ENCODE assay signal across 27 mouse cellular contexts in the genomic region with DNA sequence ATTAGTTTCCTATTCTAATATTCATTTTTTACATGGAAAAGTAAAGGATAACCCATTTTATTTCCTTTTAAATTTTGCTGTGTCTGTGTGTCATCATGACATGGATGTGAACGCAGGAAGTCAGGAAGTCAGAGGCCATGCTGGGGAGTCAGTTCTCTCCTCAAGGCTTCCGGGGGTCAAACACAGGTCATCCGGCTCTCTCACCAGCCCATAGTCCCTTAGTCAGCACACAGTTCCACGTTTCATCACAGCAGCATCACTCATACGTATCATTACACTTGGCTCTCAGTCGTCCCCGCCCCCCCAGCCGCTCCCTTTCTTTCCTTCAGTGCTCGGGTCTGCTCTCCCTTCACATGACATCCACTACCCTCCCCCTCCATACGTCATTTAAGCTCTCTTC. TPM values are rescaled to one million over a fixed set of nuclear protein-coding genes. Genes with fewer than 3 reads are reported as not detected.
DNase-seq lines count a peak whose midpoint lies in the region; ATAC-seq and TF ChIP-seq lines count a peak whose summit lies in the region.
"Had no signal": no experiment of that assay in that cellular context is flagged by ENCODE, and none has a peak within 500 bp of the region (broad histone marks: within the 10 kb centered on the region; RNA-seq: fewer than 3 reads in every experiment).

No protein-coding gene starts in this region.

- no peak for TF ChIP-seq POLR2A in kidney, adult 2 months (IDR thresholded peaks at IDR 0.05; ENCODE audit: low read depth, low read length)

- ATAC-seq in kidney, embryonic 14.5 days (ENCODE audit: low FRiP score, low TSS enrichment) = no peak
- ATAC-seq: forebrain, embryonic 13.5 days; hindbrain, embryonic 16.5 days; midbrain, embryonic 13.5 days; Patski had no signal

- H3K4me2 ChIP-seq in kidney, embryonic 14.5 days (replicated peaks; ENCODE audit: low read depth, low read length) = no peak overlapping the region
- H3K4me2 ChIP-seq: embryonic facial prominence, embryonic 15.5 days; forebrain, embryonic 13.5 days; heart, embryonic 15.5 days; liver, embryonic 15.5 days; lung, embryonic 15.5 days; midbrain, embryonic 13.5 days; neural tube, embryonic 13.5 days had no signal

- H3K27ac ChIP-seq in kidney, adult 2 months (ENCODE audit: insufficient read depth, low read depth, low read length) = no peak overlapping the region
- no peak overlapping the region for H3K27ac ChIP-seq in kidney, embryonic 14.5 days (ENCODE audit: low read depth, low read length)
- H3K27ac ChIP-seq: embryonic facial prominence, embryonic 10.5 days; embryonic facial prominence, embryonic 15.5 days; forebrain, embryonic 13.5 days; heart, embryonic 10.5 days; heart, embryonic 15.5 days; liver, embryonic 15.5 days; lung, embryonic 15.5 days; midbrain, embryonic 13.5 days; neural tube, embryonic 13.5 days had no signal

- H3K9me3 ChIP-seq in kidney, embryonic 14.5 days (ENCODE audit: control insufficient read depth, low read length) = no peaks in the 10 kb centered on the region
- H3K9me3 ChIP-seq: embryonic facial prominence, embryonic 15.5 days; forebrain, embryonic 13.5 days; heart, embryonic 15.5 days; liver, embryonic 15.5 days; lung, embryonic 15.5 days; midbrain, embryonic 13.5 days; neural tube, embryonic 13.5 days had no signal

- H3K27me3 ChIP-seq in kidney, adult 2 months (replicated peaks; ENCODE audit: control insufficient read depth, insufficient read depth, low read length) = no peaks in the 10 kb centered on the region
- H3K27me3 ChIP-seq in kidney, embryonic 14.5 days (ENCODE audit: control insufficient read depth, insufficient read depth, low read length) = no peaks in the 10 kb centered on the region
- H3K27me3 ChIP-seq: embryonic facial prominence, embryonic 15.5 days; forebrain, embryonic 13.5 days; heart, embryonic 15.5 days; liver, embryonic 15.5 days; lung, embryonic 15.5 days; megakaryocyte, embryonic 14.5 days; midbrain, embryonic 13.5 days; neural tube, embryonic 13.5 days; Patski had no signal

- WGBS in kidney, adult 2 months = 73% methylated on average over 10 of the region's 10 CpGs
- 78% methylated on average over 10 of the region's 10 CpGs for WGBS in kidney, embryonic 14.5 days

- H3K9ac ChIP-seq in kidney, embryonic 14.5 days (ENCODE audit: low read depth, low read length) = no peak overlapping the region
- H3K9ac ChIP-seq: embryonic facial prominence, embryonic 15.5 days; forebrain, embryonic 13.5 days; heart, embryonic 15.5 days; liver, embryonic 15.5 days; lung, embryonic 15.5 days; midbrain, embryonic 13.5 days; neural tube, embryonic 13.5 days had no signal

- peaks cover 2% of the 10 kb centered on the region for H3K36me3 ChIP-seq in kidney, adult 2 months (ENCODE audit: control insufficient read depth, insufficient read depth, low read length)
- peaks cover 42% of the 10 kb centered on the region for H3K36me3 ChIP-seq in kidney, embryonic 14.5 days (ENCODE audit: control insufficient read depth, insufficient read depth, low read length)

- no peaks in the 10 kb centered on the region for H3K4me1 ChIP-seq in kidney, adult 2 months (ENCODE audit: control insufficient read depth, insufficient read depth, low read length)
- H3K4me1 ChIP-seq in kidney, embryonic 14.5 days (ENCODE audit: control insufficient read depth, insufficient read depth, low read length) = no peaks in the 10 kb centered on the region
- H3K4me1 ChIP-seq: embryonic facial prominence, embryonic 10.5 days; embryonic facial prominence, embryonic 15.5 days; forebrain, embryonic 13.5 days; heart, embryonic 10.5 days; lung, embryonic 15.5 days; midbrain, embryonic 13.5 days; neural tube, embryonic 13.5 days had no signal

- TF ChIP-seq CTCF in kidney, adult 2 months (conservative IDR thresholded peaks at IDR 0.05; ENCODE audit: insufficient read depth, insufficient read length, low read depth, low read length) = no peak

- no peak overlapping the region for H3K4me3 ChIP-seq in kidney, adult 2 months (ENCODE audit: insufficient read depth, low read depth, low read length)
- H3K4me3 ChIP-seq in kidney, embryonic 14.5 days (ENCODE audit: low read length) = no peak overlapping the region
- H3K4me3 ChIP-seq: embryonic facial prominence, embryonic 10.5 days; embryonic facial prominence, embryonic 15.5 days; forebrain, embryonic 13.5 days; heart, embryonic 10.5 days; heart, embryonic 15.5 days; liver, embryonic 15.5 days; lung, embryonic 15.5 days; megakaryocyte, embryonic 14.5 days; midbrain, embryonic 13.5 days; neural tube, embryonic 13.5 days had no signal

- DNase-seq in adrenal gland, postnatal 14 days = peak; percentile 30
- DNase-seq in adrenal gland, adult 8-10 months = no peak
- peak; percentile 48 for DNase-seq in kidney, adult 2 months
- peak; percentile 75 for DNase-seq in R1 (ENCODE audit: low read depth, low spot score)
- peak; percentile 15 to 57 for DNase-seq in kidney, postnatal 36 days
- DNase-seq in left cerebral cortex, adult 9 months (ENCODE audit: low spot score in 2 of 2) = no peak
- DNase-seq: cerebellum, adult 11-12 months; cerebellum, adult 9-11 months; gastrocnemius, postnatal 10 days; layer of hippocampus, adult 9-11 months; liver; lung, postnatal 4 days; thymus, adult 2 months; thymus, postnatal 36 days had no signal

RNA-seq across cellular contexts. Expression of a gene that starts 51.0 kb away (rescaled TPM):
- total RNA-seq in adrenal gland, postnatal 14 days (2021) = 42.2 and 42.9 TPM in 2 replicates
- 10 to 100 TPM; 34.7 to 42.0 (median 38.7) TPM for total RNA-seq in adrenal gland, adult 8-10 months (2022)
- polyA plus RNA-seq in kidney, adult 2 months (2012; rRNA removed) = 9.3 and 13.2 TPM in 2 replicates
- 83.8 and 101 TPM in 2 replicates for polyA plus RNA-seq in kidney, embryonic 14.5 days (2014; fragmentation: Nextera tagmentation; extraction: Ambion mirVana)

RNA-seq across cellular contexts. Expression of a gene that starts 51.2 kb away (rescaled TPM):
- 119 and 124 TPM in 2 replicates for total RNA-seq in adrenal gland, postnatal 14 days (2021)
- total RNA-seq in adrenal gland, adult 8-10 months (2022) = 100 to 1,000 TPM; 138 to 175 (median 140) TPM
- polyA plus RNA-seq in kidney, adult 2 months (2012; rRNA removed) = 71.5 and 74.7 TPM in 2 replicates
- polyA plus RNA-seq in kidney, embryonic 14.5 days (2014; fragmentation: Nextera tagmentation; extraction: Ambion mirVana) = 291 and 357 TPM in 2 replicates

Comparison
In these comparisons a context has a peak if more than half of its experiments do, and no peak if none do; other contexts are left out.
1. DNase-seq: peak in adrenal gland, postnatal 14 days (single experiment), kidney, adult 2 months (single experiment), R1 (single experiment) and kidney, postnatal 36 days (2 of 2); none in adrenal gland, adult 8-10 months (single experiment) and left cerebral cortex, adult 9 months (0 of 2).